Mouse (Mus musculus) activated CD4-positive, CD25-positive, alpha-beta regulatory T cell, adult 4 months (primary cell): Measurements from ENCODE around the gene Egr2. TPM values are rescaled to one million over a fixed set of nuclear protein-coding genes. Genes with fewer than 3 reads are reported as not detected.

Experiments used
- ATAC-seq: one replicate; pipeline ENCODE4 v1.8.0; 2017
- polyA plus RNA-seq, 2 experiments: library from polyadenylated mRNA; unstranded; fragments of 100-300 nt; shearing (Covaris generic); gene quantifications; one replicate each; pipeline ENCODE4 v1.2.1; 2017

The Egr2 gene
- polyA plus RNA-seq = 10 to 100 TPM; 42.3 to 58.3 TPM

DNA sequence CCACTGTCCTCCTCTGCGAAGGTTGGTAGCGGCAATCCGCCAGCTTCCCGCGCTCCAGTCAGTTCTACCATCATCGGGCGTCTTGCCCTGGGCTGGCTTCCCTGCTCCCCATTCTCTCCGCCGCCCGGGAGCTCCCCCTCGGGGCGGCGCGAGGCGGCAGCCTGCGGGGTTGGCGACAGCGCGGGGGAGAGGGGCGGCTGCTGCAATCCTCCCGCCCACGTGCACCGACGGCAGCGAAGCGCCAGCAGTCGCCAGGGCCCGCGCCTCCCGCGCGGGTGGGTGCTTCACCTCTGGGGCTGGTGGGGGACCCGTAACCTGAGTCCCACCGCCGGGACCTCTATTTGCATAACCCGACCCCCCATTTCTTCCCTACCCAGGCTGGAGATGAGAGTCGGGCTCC, at the start of gene Egr2:
Gene Egr2 (plus strand): TSS at position 220 of the 400 bp plus-strand sequence.
- no peak for ATAC-seq

DNA sequence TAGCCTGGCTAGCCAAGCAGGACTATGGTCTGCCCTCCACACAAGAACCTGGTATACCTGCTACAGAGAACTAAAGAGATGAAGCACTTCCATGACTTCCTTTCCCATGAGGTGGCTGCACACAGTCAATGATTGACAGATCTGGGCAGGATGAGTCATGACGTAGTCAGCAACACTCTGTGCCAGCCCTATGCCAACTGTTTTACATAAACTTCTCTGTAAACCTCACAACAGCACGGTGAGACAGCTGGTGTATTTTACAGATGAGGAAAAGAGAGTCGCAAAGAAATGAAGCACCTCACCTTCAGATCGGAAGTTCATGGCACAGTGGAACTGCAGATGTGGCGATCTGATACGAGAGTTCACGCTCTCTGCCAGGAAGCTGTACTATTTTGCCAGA, 47.8 kb upstream of the Egr2 start:
- peak; percentile 60 for ATAC-seq

DNA sequence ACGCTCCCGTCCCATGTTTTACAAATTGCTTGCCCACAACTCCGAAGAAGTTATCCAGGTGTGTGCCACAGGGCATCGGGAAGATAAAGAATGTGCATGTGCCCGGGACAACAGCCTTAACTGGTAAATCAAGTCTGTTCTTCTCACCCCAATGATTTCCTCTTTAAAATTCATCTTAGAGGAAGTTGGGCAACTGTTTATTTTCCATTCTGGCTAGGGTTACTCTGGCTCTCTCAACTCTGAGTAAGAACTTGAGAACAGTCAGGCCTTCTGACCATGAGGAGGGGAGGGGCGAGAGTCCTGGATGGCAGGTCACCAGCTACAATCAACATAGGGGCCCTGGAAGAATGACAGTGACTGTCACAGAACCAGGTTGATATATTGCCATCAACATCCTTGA, 45.4 kb upstream of the Egr2 start:
- no peak for ATAC-seq

DNA sequence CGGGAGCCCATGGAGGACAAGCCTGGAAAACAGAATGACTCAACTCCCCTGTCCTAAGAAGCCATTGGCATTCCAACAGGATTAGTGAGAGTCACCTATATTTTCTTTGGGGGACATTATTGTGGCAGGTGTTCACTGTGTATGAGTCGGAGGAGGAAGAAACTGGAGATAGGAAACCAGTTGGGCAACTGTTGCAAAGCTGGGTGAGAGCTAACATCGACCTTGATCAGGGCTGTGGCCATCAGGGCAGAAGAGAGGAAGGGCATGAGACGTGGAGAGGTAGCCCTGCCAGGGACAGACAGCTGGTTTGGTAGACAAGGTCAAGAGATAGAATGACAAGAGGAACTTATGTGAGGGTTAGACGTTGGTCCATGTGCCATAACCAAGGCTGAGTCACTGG, 44.6 kb upstream of the Egr2 start:
- no peak for ATAC-seq

DNA sequence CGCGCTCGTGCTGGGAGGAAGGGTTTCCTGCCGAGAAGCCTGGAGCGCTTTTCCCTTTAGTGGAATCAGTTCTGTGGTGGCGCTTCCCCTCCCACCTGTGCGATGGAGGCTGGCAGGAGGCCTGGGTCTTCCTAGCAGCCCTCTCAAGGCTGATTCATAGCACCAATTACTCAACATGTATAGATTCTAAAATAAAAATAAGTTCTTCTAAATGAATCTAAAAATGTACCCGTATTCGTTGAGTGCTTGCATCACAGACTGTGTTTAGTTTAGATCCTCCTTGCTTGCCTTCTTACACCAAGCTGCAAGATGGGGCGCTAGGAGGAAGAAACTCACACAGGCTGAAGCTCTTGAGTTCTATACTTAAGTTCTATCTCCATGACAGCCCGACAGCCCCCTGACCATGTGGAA, 43.1 kb upstream of the Egr2 start:
- ATAC-seq = no peak

DNA sequence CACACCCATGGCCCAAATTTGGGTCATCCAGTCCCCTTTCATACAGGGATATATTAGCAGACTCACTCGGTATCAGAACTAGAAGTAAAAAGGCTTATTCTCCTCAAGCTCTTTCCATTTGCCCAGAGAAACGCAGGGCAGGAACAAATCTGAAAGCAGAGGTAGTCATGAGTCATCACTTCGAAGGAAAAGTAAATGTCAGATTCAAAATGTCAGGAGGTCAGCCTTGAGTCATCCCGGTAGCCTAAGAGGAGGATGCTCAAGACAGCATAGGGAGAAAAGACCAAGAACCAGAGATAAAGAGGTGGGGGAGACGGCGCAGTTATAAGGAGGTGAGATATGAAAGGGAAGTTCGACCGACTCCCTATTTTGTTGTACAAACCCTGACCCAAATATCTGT, 41.7 kb upstream of the Egr2 start:
- no peak for ATAC-seq

DNA sequence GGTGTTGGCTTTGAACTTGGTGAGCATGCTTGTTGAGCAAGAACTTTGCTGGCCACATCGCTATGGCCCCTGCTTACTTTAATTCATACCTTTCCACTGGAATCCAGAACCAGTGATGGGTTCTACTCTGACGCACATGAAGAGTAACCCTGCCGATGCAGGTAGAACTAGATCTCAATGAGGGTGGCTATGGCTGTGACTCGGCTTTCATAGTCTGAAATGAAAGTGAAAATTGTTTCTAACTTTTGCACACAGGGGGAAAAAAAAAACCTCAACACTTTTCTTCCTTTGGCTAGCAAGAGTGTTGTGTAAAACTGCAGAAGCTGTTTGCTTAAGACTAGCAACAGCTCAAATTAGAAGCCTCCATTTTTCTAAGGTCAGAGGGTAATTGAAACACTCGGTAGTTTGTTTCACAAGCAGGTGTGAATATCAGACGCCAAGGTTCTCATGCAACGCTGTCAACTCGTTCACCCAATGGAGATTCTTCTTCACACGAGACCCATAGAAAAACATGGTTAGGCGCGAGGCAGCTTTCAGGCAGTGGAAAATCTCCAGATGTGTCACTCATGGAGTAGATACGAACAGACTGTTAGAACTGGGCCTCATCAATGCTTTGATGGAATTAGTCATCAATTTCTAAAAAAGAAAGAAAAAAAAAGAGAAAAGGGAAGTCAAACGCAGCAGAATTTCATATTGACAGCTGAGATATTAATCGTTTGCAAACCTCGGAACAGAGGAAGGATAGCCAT, 38.0 kb upstream of the Egr2 start:
- ATAC-seq = peak; percentile 76

DNA sequence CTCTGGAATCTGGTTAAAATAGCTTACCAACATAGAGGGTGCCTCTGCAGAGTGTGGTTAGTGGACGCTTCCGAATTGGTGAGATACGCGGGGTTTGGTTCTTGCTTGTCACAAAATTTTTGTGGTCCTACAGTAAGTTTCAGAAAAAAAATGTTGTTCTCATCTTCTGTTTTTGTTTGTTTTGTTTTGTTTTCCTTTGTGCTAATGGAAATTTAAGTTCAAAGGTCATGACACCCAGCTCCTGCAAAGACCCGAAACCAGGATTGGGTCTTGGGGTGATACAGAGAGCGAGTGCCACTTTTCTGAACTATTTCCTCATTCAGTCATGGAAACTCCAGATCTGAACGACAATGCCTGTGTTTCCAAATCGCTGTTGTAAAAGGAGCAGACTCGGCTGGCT, 37.3 kb upstream of the Egr2 start:
- ATAC-seq = peak; percentile 19

DNA sequence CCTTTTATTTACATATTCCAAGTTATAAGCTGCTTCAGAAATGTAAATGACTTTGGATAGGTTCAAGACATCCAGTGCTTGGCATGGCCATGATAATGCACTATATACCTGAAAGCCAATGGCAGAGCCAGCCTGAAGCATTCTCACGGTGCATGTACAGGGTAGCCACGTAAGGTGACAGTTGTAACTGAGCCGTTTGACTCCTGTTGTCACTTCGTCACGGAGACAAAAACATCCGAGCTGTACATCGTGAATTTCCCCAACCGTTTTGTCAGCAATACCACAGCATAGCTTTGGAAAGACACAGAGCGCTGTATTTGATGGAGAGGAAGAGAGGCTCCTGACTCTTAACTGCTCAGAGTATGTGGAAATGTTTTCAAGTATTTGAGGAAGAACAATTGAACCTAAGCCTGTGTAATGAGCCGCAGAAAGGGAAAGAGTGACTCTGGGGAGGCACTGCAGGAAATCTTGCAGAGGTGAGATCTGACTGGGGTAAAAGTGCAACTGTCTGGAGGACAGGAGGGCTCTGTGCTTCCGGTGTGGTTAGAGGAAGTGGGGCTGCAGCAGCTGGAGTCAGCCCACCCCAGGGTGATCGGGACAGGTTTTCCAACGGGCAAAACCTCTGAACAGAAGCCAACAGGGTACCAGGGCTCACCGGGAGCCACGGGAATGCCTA, 31.8 kb upstream of the Egr2 start:
- peak; percentile 83 for ATAC-seq

DNA sequence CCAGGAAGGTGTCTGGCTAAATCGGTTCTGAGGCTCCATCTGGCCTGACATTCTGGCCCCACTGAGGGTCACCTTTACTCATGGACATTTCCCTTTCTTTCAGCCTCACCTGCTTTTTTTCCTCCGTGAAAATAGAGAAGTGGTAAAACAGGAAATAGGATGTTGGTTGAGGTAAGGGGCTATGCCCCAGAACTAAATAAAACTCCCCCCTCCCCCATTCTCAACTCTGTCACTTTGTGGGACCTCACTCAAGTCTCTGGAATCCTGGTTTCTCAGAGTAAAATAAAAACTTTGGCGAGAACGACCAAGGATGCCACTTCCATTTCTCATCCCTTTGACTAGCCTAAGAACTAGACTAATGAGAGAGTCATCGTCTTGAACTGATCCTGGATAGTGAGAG, 31.2 kb upstream of the Egr2 start:
- peak; percentile 12 for ATAC-seq

DNA sequence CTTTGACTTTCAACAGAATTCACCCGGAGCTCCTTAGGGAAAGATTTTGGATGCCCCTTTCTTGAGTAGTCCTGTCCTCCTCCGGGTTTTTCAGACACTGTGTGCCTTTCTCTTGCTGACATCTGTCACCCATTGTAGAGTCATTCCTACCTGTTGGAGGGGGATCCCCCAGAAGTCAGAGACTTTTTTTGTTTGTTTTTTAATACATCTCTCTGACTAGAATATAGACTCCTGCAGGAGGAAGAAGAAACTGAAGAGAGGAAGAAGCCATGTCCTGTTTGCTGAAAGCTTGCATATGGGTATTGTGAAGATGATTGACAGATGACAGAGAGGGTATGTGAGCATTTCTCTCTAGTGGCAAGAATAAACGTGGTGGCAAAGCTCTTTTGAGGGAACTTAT, 30.0 kb upstream of the Egr2 start:
- peak; percentile 26 for ATAC-seq

DNA sequence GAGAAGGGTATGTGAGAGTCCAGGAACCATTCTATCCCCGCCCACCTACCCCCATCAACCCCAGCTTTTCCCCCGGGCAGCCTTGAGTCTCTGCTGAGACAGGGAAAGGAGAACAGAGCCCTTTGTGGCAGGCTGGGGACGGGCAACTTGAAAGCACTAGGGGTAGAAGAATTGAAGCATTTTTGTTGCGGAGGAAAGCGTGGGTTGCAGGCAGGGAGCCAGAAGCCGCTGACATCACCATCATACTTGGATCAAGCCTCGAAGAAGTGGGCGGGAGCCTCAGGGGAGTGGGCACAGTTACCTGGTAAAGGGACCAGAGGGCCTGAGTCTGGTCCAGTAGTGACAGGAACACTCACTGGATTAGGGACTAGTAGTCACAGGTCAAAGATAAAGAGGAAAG, 23.1 kb upstream of the Egr2 start:
- ATAC-seq = no peak

DNA sequence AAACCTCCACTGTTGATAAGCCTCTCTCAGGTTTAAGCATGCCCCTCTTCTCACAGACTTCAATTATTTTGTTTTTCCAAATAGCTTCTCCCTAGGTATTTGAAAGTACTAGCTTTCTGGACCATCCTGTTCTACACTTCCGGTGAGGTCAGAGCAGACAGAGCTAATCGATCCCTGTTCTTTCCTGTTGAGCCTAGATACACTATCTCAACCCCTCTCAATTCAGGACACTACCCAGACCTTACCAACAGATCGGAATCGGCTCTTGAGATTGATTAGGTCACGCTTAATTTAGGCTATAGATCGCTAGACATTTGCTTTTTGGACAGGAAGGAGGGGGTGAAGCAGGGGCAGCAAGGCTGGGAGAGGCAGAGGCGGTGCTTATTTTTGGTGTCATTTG, 22.4 kb upstream of the Egr2 start:
- ATAC-seq = no peak

DNA sequence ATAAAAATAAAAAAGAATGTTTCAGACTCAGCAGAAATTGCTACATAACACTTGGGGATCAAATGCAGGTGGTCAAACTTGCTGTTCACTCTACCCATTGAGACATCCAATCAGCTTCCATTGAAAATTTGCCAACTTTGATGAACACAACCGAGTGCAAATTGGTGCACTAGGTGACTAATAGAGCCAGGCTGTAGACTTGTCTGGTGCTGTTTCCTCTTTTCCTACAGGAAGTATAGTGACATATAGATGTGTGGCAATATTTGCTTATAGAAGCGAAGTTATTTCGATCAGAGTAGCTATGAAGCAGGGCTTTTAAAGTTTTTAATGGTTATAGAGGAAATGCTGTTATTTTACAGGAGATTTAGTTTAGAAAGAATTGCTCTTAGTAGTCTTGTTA, 16.5 kb upstream of the Egr2 start:
- ATAC-seq = no peak

DNA sequence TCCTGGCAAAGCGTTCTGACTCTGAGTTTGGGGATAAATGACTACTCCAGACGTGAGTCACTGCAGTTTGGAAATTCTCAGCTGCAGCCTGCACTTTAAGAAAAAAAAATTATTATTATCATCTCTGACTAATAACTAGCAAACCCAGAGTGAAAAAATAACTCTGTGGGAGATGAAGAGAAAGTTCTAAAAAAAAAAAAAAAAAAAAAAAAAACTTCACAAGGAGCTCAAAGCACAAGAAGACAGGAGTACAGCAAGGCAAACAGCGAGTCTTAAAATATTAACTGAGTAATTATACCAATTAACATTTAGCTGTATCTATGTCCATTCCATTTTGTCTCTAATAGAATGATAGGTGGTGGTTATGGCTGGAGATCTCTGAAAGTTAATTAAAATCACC, 11.1 kb upstream of the Egr2 start:
- no peak for ATAC-seq

DNA sequence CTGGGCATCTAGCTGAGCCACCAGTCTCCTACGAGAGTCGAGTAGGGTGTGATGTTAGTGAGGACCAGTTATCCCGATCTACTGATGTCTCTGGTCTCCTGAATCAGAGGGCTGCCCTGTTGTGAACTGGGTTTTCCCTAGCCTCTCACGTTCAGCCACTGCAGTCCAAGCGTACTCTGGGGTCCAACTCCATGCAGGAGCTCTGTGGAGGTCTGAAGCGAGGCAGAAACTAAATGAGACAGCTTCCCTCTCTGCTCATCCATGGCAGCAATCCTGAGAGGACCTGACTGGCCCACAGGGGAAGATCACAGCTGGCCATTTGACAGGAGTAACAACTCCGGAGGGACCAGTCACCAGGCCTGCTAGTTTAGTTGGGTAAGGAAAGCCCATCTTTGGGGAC, 10.6 kb upstream of the Egr2 start:
- no peak for ATAC-seq

DNA sequence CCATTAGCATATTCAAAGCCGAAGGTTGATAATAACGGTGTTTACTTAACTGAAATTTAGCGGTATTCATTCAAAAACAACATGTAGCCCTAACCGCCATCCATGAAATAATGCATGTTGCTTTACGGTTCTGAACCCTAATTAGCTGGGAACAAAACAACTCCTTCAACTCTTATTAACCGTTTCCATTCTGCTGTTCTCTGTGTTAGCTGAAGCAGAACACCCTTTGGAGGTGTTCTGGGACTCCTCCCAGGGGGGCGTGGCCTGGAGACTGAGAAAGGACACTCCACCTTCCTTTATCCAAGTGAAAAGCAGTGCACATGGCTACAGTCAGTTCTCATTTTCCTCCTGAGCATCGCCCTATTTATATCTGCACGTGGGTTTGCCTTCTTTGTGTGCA, 8.8 kb upstream of the Egr2 start:
- no peak for ATAC-seq

DNA sequence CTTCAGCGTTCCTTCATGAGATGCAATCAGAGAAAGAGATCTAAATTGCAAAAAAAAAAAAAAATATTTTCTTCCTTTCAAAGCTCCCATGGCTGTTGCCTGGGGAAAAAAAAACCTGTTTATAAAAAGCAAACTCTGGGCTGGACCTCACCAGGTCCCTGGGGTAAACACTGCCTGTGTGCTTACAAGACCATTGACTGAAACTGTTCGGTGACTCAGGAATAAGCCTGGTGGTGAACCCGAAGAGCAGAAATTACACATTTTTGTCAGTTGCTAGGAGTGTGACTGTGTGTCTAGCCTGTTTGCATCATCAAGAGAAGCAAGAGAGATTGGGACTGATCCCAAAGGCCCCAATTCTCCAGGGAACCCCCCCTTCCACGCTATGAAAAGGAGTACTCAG, 5.5 kb upstream of the Egr2 start:
- no peak for ATAC-seq

DNA sequence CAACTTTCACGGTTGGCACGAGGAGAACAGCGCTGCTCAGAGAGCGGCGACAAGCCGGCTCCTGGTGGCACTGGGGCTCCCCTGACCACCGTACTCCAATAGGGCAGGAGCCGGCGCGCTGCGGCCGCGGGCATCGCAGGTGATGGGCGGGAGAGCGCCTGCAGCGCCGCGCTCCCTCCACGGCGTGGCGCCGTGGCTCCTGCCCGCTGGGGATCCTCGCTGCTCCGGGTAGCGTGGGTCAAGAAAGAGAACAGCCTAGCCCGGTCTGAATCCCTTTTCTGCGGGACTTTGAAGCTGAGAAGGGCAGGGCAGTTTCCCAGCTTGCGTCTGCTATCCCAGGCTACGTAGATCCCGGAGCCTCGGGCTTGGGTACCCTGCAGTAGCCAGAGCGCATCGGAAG, 697 bp downstream of the Egr2 start:
- no peak for ATAC-seq

DNA sequence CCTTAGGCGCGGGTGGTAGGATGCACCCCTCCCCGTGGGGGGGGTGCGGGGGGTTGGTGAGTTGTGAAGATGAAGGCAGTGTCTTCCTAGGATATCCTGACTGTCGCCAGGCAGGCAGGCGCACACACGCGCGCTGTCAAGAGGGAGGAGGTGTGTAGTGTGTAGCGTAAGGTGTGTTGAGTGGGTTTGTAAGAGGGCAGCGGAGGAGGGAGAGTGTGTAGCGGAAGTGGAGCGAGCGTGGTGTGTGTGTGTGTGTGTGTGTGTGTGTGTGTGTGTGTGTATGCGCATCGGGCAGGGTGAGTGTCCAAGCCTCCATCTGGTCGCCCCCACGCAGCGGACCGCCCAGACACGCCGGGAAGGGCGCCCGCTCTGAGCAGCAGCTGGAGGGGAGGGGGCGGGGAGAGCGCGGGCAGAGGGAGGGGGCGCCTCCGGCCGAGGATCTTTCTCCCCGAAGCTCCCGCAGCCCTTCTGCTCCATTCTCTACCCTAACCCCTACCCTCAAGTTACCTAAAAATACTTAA, 1.4 kb downstream of the Egr2 start:
- ATAC-seq = peak; percentile 0

DNA sequence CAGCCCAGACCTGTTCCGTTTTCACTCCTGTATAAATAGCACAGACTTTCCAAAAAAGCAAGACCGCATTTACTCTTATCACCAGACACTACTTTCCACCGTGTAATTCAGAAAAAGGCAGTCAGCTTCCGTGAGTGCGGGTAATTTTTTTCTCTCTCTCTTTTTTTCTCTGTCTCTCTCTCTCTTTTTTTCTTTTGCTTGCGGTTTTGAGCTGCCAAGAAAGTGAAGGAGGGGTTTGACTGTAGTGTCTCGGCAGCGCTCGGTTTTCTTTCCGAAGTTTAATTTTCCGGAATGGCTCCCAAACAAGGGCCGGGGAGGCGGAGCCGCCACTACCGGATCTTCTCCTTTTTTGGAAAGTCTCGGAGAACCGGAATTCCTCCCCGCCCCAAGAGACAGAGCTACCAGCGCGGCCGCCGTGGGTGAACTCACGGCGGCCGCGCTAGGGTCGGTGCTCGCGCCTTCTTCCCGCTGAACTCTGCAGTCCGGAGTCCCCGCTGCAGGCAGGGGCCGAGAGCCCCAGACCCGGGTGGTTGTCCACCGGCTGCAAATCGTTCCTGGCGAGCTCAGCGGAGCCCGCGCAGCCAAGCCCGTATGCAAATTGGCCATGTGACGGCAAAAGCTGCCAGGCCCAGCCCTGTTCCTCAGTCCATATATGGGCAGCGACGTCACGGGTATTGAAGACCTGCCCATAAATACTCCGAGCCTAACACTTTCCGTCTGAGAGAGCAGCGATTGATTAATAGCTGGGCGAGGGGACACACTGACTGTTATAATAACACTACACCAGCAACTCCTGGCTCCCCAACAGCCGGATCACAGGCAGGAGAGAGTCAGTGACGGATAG, 2.1 kb downstream of the Egr2 start:
- ATAC-seq = peak; percentile 84

DNA sequence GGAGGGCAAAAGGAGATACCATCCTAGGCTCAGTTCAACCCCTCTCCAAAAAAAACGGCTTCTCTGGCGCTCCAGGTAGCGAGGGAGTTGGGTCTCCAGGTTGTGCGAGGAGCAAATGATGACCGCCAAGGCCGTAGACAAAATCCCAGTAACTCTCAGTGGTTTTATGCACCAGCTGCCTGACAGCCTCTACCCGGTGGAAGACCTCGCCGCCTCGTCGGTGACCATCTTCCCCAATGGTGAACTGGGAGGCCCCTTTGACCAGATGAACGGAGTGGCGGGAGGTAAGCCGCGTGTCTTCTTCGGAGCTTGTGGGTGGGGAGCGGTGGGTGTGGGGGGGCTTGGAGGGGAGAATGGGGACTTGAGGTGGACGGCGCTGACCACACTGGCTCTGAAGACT, 2.8 kb downstream of the Egr2 start:
- no peak for ATAC-seq
